Mouse (Mus musculus): ENCODE data around the gene Noxred1.
"Not testable (repeated sequence)": the region's sequence is repeated elsewhere in the genome, so short reads cannot be mapped to it uniquely, and the experiment has no call there.

The Noxred1 gene

GRCm38 (mm10) chr12:87229633-87230032, 8.9 kb downstream of the Noxred1 start:
- DNase-seq (ENCODE audit: low spot score in 2 of 2), result no peak

- no peak for DNase-seq (ENCODE audit: low spot score in 2 of 2)
Measured at GRCm38 (mm10) chr12:87226801-87227200, 11.7 kb downstream of the Noxred1 start.

GRCm38 (mm10) chr12:87224950-87225349, 13.6 kb downstream of the Noxred1 start:
- DNase-seq (ENCODE audit: low spot score in 2 of 2), result no peak

DNA sequence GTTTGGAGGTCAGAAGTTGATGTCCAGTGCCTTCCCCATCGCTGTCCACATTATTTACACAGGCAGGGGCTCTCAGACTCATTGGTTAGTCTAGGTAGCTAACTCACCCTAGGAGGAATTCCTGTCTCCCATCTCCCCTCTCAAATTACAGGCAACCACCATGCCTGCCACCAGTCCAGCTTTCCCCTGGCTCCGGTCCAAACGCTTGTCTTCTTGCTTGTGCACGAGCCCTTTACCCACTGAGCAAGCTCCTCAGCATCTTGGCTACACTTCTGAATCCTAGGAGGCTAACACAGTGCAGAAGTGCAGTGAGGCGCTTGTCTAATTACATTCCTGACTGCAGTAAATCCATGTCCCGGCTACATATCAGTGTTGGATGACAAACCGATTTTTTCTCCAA, 19.2 kb downstream of the Noxred1 start:
- DNase-seq (ENCODE audit: low spot score in 2 of 2), result no peak

DNA sequence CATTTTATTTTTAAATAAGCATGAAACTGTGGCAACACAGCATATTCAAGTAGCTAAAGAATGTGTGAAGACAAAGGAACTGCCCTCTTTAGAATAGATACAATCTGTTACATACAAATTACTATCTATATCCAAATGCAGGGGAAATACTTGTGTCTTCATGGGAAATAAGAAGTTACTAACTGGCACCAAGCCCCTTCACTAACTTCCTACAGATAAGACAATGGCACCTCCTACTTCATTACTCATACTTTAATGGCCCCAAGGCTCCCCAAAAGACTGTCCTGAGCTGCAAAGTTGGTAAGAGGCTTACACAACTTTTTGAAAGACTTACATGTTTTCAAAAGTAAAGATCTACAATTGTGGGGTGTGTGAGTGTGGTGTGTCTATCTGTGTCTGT, 20.9 kb downstream of the Noxred1 start:
- no peak for DNase-seq (ENCODE audit: low spot score in 2 of 2)

GRCm38 (mm10) chr12:87216053-87216452, 22.5 kb downstream of the Noxred1 start:
- no peak for DNase-seq (ENCODE audit: low spot score in 2 of 2)

DNA sequence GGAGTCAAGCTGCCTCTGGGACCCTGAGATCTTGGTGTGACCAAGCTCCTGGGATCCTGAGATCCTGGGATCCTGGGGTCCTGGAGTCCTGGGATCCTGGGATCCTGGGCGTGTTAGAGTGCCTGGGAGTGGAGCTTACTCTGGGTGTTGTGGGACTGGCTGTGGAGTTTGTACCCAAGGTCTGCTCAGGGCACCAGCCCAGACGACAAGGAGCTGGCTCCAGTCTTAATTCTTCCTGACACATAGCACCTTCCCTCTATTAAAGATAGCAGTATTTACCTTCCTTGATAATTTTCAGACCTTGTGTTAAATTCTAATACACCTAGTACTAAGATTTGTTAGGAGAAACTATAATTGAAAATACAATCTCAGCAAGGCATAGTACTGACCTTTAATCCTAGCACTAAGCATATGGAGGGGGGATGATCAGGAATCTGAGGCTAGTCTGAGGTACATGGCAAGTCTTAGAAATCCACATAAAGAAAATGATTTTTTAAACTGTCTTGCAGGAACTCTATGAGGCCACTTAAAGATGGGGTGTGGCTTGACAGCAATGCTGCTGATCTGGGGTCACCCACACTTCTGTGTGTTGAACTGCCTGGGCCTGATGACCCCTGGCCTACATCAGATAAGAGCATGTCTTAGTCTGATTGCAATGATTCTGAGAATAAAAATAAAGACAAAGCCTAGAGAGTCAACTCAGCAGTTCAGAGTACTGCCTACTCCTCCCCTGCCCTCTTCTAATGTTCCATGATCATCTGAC, 25.5 kb downstream of the Noxred1 start:
- DNase-seq (ENCODE audit: low spot score in 2 of 2), result no peak

DNA sequence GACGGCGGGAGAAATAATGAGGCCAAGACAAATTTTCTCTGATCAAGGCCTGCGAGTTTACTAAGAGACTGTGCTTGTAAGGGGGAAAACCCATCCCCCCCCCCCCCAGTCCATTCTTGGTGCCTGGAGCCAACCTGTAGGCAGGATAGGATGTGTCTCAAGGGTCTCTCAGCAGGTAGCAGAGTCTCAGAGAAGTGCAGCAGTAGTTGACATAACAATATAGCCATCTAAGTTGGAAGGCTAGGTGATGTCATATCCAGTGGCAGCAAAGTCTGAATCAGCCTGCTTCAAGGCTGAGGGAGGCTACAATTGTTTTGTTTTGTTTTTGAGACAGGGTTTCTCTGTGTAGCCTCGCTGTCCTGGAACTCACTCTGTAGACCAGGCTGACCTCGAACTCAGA, 32.7 kb downstream of the Noxred1 start:
- DNase-seq (ENCODE audit: low spot score in 2 of 2), result not testable (repeated sequence)

DNA sequence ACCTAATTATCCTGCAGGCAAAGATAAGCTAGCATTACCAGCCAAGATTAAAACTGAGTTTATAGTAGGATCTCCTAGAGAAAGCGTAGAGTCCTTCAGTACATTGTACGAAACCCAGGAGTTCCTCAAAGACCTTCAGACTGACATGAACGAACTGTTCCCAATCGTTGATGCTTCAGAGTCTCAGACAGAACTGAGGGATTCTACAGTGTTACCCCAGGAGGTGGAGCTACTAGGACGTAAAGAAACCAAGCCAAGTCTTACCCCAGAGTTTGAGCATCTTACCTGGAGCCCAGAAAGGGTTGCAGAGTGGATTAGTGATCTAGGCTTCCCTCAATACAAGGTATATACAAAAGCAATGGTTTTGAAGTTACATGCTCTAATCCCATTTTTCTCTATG, 36.8 kb downstream of the Noxred1 start:
- no peak for DNase-seq (ENCODE audit: low spot score in 2 of 2)

- peak; percentile 69 to 85 for DNase-seq (ENCODE audit: low spot score in 2 of 2)
Measured at GRCm38 (mm10) chr12:87199973-87200586, 38.5 kb downstream of the Noxred1 start, which contains the start of gene Tmed8. Tmed8 (minus strand) TSS chr12:87200454.

GRCm38 (mm10) chr12:87199206-87199972, 39.1 kb downstream of the Noxred1 start, which contains the start of gene Samd15:
Samd15 (plus strand) TSS chr12:87199723.
- no peak for DNase-seq (ENCODE audit: low spot score in 2 of 2)

- no peak for DNase-seq (ENCODE audit: low spot score in 2 of 2)
Measured at GRCm38 (mm10) chr12:87198792-87199191, 39.7 kb downstream of the Noxred1 start.

- no peak for DNase-seq (ENCODE audit: low spot score in 2 of 2)
Measured at GRCm38 (mm10) chr12:87196310-87196709, 42.2 kb downstream of the Noxred1 start.

DNA sequence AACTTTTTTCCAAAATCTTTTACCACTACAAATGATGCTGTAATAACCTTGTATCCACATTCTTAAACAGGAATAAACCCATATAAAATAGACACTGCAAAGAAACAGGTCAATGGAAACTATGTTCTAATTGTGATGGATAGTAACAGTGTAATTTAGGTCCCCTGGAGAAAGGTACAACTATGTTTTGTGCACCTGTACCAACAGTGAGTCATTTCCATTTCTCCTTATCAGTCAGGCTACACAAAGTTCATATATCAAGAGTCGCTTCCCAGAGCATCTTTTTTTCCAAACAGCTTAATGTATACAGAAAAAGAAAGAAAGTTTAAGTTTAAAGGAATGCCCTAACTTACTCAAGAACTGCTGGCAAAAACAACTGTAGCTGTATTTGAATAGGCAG, 43.5 kb downstream of the Noxred1 start:
- no peak for DNase-seq (ENCODE audit: low spot score in 2 of 2)

GRCm38 (mm10) chr12:87193008-87193407, 45.5 kb downstream of the Noxred1 start:
- DNase-seq (ENCODE audit: low spot score in 2 of 2), result no peak

DNA sequence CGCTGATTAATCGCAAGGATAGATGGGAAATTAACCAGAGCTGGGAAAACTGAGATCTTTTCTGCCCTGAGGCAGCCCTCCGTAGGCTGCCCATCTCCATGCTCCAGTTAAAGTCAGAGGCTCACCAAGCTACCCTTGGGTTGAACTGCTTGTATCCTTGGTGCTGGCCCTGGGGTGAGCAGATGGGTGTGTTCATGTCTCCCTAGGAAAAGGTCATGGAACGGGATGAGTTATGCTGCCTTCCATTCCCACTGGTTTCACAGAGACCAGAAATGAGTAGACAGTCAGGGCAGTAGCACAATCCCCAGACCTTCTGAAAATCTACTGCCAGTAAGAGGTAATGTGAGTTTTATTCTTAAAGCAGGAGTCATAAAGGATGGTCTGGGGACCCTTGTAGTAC, 60.9 kb downstream of the Noxred1 start:
- no peak for DNase-seq (ENCODE audit: low spot score in 2 of 2)

DNA sequence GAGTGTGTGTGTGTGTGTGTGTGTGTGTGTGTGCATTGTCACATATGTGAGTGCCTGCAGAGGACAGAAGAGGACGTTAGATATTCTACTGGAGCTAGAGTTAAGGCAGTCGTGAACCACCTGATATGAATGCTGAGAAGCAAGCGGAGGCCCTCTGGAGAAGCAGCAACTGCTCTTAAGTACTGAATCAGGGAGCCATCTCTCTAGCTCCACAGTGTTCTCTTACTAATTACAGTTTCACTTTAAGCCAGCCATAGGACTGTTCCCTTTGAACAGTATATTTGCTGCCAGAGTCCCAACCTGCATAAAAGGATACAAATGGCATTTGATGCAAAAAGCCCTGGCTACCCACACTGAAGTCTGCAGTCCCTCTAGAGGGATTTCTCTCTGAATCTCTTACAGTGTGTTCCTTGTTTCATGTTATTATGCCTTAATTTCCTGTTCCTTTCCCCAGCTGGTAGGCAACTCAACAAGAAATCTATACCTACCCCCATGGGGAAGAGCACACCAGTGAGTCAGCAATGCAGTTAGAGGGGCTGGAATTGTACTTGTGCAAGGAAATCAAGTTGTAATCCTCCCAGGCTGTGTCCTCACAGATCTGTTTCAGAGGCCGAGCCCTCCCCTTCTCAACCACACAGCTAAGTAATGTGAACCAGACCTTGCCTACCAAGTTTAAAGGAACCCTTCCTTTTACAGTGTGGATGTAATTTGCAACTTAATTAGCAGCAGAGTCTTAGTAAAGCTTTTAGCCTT, 63.2 kb downstream of the Noxred1 start:
- no peak for DNase-seq (ENCODE audit: low spot score in 2 of 2)
